Mouse (Mus musculus) lung, postnatal 0 days (tissue): ENCODE measurements at regions not wholly inside any gene's neighbourhood (a gene's known extent, or its start where the extent isn't known, plus 50 kb on each side); places are given as distances from the start of the nearest gene placed in this dataset.

ENCODE experiments used
- CTCF ChIP-seq: IDR thresholded peaks from 2 replicates; pipeline ENCODE4 v1.5.1; 2016; ENCODE audit warnings: antibody characterized with exemption, mild to moderate bottlenecking
- EP300 ChIP-seq: IDR thresholded peaks from 2 replicates; pipeline ENCODE4 v1.6.1; 2016; ENCODE audit warnings: antibody characterized with exemption, mild to moderate bottlenecking, control low read depth

- no peak for TF ChIP-seq CTCF
- no peak for TF ChIP-seq EP300
Measured at GRCm38 (mm10) chr17:49150971-49151422, 218.8 kb downstream of the Lrfn2 start.
